Mouse (Mus musculus) spleen, postnatal 10 days (tissue): ENCODE results near the gene Hist2h2ac.
"Not testable (repeated sequence)": the region's sequence is repeated elsewhere in the genome, so short reads cannot be mapped to it uniquely, and the experiment has no call there.

Experiments
- DNase-seq, 2 experiments: peaks; one replicate each; pipeline ENCODE4 v3.0.0; 2021 to 2022; ENCODE audit warnings: low spot score in 2 of 2

Gene Hist2h2ac

DNA sequence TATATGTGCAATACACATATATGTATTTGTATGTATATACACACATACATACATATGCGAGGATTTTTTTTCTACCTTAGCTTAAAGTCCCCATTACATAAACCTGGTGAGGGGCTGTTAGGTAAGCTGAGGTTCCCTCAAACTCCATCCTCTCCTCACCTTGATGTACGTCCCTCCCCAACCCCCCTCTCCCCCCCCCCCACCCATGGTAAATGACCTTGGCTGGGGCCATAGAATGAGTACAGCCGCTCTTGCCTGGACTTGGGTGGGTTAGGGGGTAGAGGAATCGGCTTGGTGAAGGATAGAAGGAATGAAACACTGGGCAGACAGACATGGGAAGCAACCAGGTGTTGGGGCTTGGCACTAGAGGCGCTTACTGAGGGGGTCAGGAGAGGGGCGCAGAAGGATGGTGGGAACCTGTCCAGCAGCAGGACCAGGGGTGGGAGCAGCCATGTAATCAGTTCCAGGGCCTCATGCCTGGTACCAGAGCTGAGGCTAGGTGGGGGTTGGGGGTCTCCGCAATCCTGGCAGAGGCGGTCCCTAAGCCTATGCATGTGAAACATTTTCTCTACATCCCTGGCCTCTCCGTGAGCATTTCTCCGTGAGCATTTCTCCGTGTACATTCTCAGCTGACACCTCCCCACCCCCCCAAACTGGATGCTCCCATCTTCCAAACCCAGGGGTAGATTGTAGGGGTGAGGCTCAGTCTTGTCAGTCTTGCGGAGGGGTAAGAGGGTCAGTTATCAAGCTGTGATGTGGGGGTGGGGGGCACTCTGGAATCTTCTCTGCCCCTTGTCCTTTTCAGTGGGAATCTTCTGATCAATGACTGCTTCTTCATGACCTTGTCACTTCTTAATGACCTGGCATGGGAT lies 38.9 kb downstream of the Hist2h2ac start:
- DNase-seq = no peak

DNA sequence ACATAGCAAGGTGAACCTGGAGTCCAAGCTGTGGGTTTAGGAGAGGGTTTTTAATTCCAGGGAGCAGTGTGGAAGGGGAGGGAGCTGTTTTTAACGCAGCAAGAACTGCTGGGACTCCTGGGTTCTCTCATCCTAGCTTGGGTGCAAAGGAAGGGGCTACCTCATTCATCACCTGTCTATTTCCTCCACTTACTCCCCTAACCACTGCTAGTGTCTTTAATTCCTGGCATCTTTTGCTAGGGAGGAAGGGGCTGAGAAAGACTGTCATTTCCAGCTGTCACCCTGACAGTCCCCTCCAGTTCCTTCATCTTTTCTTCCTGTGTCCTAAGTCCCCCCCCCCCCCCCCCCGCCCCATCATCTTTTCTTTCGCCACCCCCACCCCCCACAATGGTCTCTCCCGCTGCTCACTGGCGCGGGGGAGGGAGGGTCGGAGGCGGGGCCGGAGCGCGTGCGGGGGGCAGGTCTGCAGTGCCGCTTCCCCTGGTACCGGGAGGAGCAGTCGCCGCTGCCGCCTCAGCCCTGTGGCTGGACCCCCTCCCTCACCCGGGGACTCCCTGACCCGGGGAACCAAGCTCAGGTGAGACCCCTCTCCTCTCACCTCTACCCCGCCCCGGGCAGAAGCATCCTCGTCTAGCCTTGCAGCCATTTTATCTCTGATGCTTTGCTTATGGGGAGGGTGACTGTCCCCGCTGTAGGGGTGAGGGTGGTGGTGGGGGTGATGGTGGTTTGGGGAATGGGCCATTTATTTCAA lies 39.8 kb downstream of the Hist2h2ac start, which contains the start of gene Sv2a:
TSS of gene Sv2a (plus strand) at position 425 of the 751 bp plus-strand sequence.
- peak; percentile 24 to 63 for DNase-seq

- no peak for DNase-seq
Observed at GRCm38 (mm10) chr3:96179531-96179930, 41.1 kb downstream of the Hist2h2ac start.

- DNase-seq = no peak
Observed at GRCm38 (mm10) chr3:96178902-96179301, 41.8 kb downstream of the Hist2h2ac start.

DNA sequence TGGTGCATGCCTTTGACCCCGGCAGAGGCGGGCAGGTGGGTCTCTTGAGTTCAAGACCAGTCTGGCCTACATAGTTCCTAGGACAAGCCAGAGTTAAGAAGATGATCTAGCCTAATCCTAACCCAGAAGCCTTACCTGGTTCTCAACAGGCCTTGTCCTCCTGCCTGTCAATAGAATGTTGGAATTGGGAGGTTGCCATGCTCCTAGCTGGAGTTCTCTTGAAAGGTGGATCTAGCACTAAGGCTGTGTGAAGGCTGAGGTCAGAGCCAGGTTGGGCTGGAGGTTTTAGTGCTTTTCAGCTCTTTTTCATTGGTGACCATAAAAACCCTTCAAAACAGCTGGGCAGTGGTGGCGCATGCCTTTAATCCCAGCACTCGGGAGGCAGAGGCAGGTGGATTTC lies 42.3 kb downstream of the Hist2h2ac start:
- DNase-seq = no peak

GRCm38 (mm10) chr3:96175251-96175650 lies 45.4 kb downstream of the Hist2h2ac start:
- no peak for DNase-seq

DNA sequence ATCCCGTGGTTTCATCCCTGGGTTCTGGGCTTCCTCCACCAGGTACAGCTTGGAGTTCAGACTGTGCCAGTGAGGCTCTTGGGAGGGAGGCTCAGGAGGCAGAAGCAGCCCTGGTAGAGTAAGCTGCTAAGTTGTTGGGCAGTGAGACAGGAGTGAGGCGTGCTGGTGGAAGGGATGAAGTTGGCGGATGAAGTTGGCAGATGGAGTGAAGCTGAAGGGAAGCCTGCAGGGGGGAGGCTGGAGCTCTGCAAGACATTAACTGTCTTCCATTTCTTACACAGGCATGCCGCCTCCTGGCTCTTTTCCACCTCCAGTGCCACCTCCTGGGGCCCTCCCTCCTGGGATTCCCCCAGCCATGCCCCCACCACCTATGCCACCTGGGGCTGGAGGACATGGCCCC lies 46.6 kb downstream of the Hist2h2ac start:
- DNase-seq = not testable (repeated sequence)

DNA sequence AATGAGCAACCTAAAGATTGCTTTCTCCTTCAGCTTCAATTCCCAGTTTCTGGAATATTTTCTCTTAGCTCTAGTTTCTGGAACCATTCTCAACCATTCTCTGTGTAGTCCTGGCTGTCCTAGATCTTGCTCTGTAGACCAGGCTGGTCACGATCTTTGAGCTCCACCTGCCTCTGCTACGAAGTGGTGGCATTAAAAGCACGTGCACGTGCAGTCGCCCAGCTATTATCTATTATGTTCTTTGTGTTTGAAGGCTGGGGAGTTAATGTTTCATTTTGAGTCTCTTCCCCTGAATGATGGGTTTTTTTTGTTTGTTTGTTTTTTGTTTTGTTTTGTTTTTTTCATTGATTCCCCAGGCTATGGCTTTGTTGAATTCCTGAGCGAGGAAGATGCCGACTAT lies 47.5 kb downstream of the Hist2h2ac start:
- DNase-seq = no peak

- DNase-seq = peak; percentile 84 to 89
Observed at GRCm38 (mm10) chr3:96172197-96173178, 48.2 kb downstream of the Hist2h2ac start, which contains the start of gene Sf3b4. TSS of gene Sf3b4 (plus strand) at chr3:96172332.

- no peak for DNase-seq
Observed at GRCm38 (mm10) chr3:96171583-96172196, 49.0 kb downstream of the Hist2h2ac start.

DNA sequence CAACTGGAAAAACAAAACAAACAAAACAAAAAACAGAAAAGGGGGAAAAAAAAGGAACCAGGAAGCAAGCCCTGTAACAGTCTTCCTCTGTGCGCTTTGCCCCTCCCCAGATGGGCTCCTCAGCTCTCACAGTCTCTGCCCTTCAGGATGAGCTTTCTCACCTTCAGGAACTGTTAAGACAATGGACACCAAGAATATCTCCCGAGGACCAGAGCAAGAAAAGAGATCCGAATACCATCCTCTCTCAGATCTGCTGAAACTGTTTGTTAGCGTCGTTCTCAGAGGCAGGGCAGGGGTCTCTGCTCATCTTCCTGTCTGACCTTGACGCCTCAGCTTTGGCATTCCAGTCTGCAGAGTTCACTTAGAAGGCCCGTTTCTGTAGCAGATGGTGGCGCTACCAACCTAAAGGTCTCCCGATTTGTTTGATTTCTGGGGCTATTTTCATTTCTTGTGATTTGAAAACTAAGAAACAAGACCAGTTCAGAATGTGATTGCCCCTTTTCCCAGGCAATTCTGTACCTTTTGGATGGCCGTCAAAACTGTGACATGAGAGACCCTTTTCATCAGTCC lies 49.6 kb downstream of the Hist2h2ac start:
- no peak for DNase-seq
